Comparison of ENCODE assay signal across 8 mouse cellular contexts in the genomic region with DNA sequence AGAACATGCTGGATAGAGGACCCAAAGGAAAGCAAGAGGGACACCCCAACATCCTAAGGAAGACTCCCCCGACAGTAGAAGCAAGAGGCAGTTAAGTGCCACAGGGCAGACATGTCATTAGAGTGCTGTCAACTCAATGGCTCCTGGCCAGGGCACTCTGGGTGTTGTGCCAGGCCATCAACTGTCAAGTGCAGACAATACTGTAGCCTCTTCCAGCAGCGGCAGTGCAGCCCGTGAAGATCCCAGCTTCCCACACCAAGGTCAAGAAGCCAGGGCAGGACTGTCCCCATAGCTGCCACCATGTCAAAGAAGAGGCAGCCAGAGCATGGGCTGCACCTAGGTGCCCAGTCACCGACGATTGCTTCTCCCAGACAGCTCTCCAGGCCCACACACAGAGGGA. TPM values are rescaled to one million over a fixed set of nuclear protein-coding genes. Genes with fewer than 3 reads are reported as not detected.
DNase-seq lines count a peak whose midpoint lies in the region; ATAC-seq lines count a peak whose summit lies in the region.

No protein-coding gene starts in this region.

- intact Hi-C loops in gastrocnemius, postnatal 14 days (cut with DNase I; ENCODE audit: low total_unique reads): loop anchor here (5.0 kb wide), 1 partner anchor 40 kb away; no protein-coding TSS in a partner anchor

- peak overlapping the region; percentile 85 for H3K9ac ChIP-seq in forebrain, embryonic 15.5 days (replicated peaks)
- peak overlapping the region; percentile 98 for H3K9ac ChIP-seq in midbrain, embryonic 11.5 days (ENCODE audit: low read length)

- H3K4me1 ChIP-seq in forebrain, embryonic 15.5 days: peaks cover 60% of the 10 kb centered on the region
- H3K4me1 ChIP-seq in midbrain, embryonic 11.5 days (ENCODE audit: control insufficient read depth, insufficient read depth, low read length): peaks cover 46% of the 10 kb centered on the region

- DNase-seq in gastrocnemius, postnatal 14 days: peak; percentile 54
- no peak for DNase-seq in gastrocnemius, adult 8-10 months (ENCODE audit: low spot score in 2 of 2)
- peak; percentile 77 to 82 for DNase-seq in adrenal gland, postnatal 36 days
- peak; percentile 37 to 56 for DNase-seq in kidney, postnatal 4 days
- no peak for DNase-seq in midbrain, embryonic 11.5 days (ENCODE audit: low spot score, missing footprints)
- DNase-seq in spleen, postnatal 36 days (ENCODE audit: low spot score in 2 of 2): no peak
- DNase-seq in urinary bladder, postnatal 10 days (ENCODE audit: low spot score): no peak

- H3K4me2 ChIP-seq in forebrain, embryonic 15.5 days (replicated peaks): peak overlapping the region; percentile 92
- peak overlapping the region; percentile 94 for H3K4me2 ChIP-seq in midbrain, embryonic 11.5 days

- H3K4me3 ChIP-seq in forebrain, embryonic 15.5 days: peak overlapping the region; percentile 68
- H3K4me3 ChIP-seq in midbrain, embryonic 11.5 days (ENCODE audit: low read depth, low read length): peak overlapping the region; percentile 94

- no peaks in the 10 kb centered on the region for H3K27me3 ChIP-seq in forebrain, embryonic 15.5 days
- no peaks in the 10 kb centered on the region for H3K27me3 ChIP-seq in midbrain, embryonic 11.5 days (ENCODE audit: control insufficient read depth, insufficient read depth, low read length)

- 4% methylated on average over 5 of the region's 5 CpGs for WGBS in forebrain, embryonic 15.5 days
- 39% methylated on average over 5 of the region's 5 CpGs for WGBS in midbrain, embryonic 11.5 days

- H3K36me3 ChIP-seq in forebrain, embryonic 15.5 days: peaks cover 8% of the 10 kb centered on the region
- H3K36me3 ChIP-seq in midbrain, embryonic 11.5 days (ENCODE audit: control insufficient read depth, insufficient read depth, low read length): peaks cover 2% of the 10 kb centered on the region; the same call in 1 of the 2 replicates

- H3K27ac ChIP-seq in forebrain, embryonic 15.5 days (replicated peaks): peak overlapping the region; percentile 99
- H3K27ac ChIP-seq in midbrain, embryonic 11.5 days (ENCODE audit: low read depth, low read length): no peak overlapping the region

- H3K9me3 ChIP-seq in forebrain, embryonic 15.5 days: no peaks in the 10 kb centered on the region
- H3K9me3 ChIP-seq in midbrain, embryonic 11.5 days (ENCODE audit: control insufficient read depth, low read length): no peaks in the 10 kb centered on the region

- ATAC-seq in forebrain, embryonic 15.5 days (replicated peaks): no peak
- ATAC-seq in midbrain, embryonic 11.5 days (ENCODE audit: low FRiP score): no peak

RNA-seq across cellular contexts. Expression of a gene that starts 1.9 kb away (rescaled TPM):
- total RNA-seq in gastrocnemius, postnatal 14 days (2021): 10 to 100 TPM; 11.1 to 12.2 TPM
- 1 to 10 TPM; 1.7 to 3.5 (median 2.3) TPM for total RNA-seq in gastrocnemius, adult 8-10 months (2022)
- total RNA-seq in adrenal gland, postnatal 36 days (2021): 10 to 100 TPM; 36.3 to 38.7 TPM
- polyA plus RNA-seq in forebrain, embryonic 15.5 days (2015; fragmentation: Nextera tagmentation; extraction: Ambion mirVana): 5.7 and 8.2 TPM in 2 replicates
- polyA plus RNA-seq in midbrain, embryonic 11.5 days (2014; fragmentation: Nextera tagmentation; extraction: Ambion mirVana): 5.2 and 6.0 TPM in 2 replicates

RNA-seq across cellular contexts. Expression of a gene that starts 9.7 kb away (rescaled TPM):
- not detected for total RNA-seq in gastrocnemius, postnatal 14 days (2021)
- not detected for total RNA-seq in gastrocnemius, adult 8-10 months (2022)
- total RNA-seq in adrenal gland, postnatal 36 days (2021): not detected
- polyA plus RNA-seq in forebrain, embryonic 15.5 days (2015; fragmentation: Nextera tagmentation; extraction: Ambion mirVana): not detected in 2 replicates
- polyA plus RNA-seq in midbrain, embryonic 11.5 days (2014; fragmentation: Nextera tagmentation; extraction: Ambion mirVana): not detected in 2 replicates

RNA-seq across cellular contexts. Expression of a gene that starts 57.9 kb away (rescaled TPM):
- total RNA-seq in gastrocnemius, postnatal 14 days (2021): 10 to 100 TPM; 11.4 to 13.7 TPM
- total RNA-seq in gastrocnemius, adult 8-10 months (2022): 10 to 100 TPM; 12.6 to 17.7 (median 13.2) TPM
- 10 to 100 TPM; 22.5 to 25.4 TPM for total RNA-seq in adrenal gland, postnatal 36 days (2021)
- 12.3 and 12.6 TPM in 2 replicates for polyA plus RNA-seq in forebrain, embryonic 15.5 days (2015; fragmentation: Nextera tagmentation; extraction: Ambion mirVana)
- 21.0 and 21.7 TPM in 2 replicates for polyA plus RNA-seq in midbrain, embryonic 11.5 days (2014; fragmentation: Nextera tagmentation; extraction: Ambion mirVana)

Comparison
In these comparisons a context has a peak if more than half of its experiments do, and no peak if none do; other contexts are left out.
1. DNase-seq: peak in gastrocnemius, postnatal 14 days (single experiment), adrenal gland, postnatal 36 days (2 of 2) and kidney, postnatal 4 days (2 of 2); none in gastrocnemius, adult 8-10 months (0 of 2), midbrain, embryonic 11.5 days (single experiment), spleen, postnatal 36 days (0 of 2) and urinary bladder, postnatal 10 days (single experiment).